Mouse (Mus musculus): ENCODE results near the gene Nop9.

Nop9 gene

DNA sequence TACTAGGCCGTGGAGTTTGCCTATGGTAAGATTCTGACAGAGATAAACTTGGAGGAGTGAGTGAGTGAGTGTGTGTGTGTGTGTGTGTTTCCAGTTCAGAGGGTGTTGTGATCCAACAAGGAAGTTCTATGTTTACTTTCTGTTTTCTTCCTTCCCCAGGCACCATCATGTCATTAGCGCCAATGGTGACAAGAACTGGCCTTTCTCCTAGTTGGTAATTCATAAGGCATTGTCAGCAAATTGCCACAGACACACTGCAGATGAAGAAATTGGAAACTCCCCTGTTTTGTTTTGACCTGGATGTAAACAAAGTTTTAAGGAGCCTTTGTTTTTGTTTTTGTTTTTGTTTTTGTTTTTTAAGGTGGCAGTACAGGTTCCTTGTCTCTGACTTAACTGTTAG is 48.0 kb downstream of the Nop9 start:
- in situ Hi-C loops (cut with MboI; ENCODE audit: low pct_unique_long_range_greater_than_20kb in 1 of 2, low sequenced_read_pairs in 2 of 2, unreplicated experiment in 1 of 2) = no loop called here

DNA sequence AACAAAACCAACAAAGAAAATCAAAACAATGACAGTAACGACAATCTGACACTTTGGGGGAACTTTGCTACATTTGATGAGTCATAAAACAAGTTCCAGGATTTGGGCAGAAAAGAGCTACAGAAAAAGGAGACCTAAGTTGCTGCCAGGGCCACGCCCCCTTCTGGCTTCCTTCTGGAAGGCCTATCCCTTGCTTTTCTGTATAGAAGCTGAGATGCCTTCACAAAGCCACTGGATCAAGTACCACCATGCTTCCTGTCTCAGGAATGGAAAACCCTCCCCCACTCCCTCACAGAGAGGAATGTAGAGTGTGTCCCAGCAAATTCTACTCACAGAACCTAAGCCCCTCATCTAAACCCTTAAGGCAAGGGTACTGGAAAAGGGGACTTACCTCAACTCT is 48.5 kb downstream of the Nop9 start:
- in situ Hi-C loops (cut with MboI; ENCODE audit: low pct_unique_long_range_greater_than_20kb in 1 of 2, low sequenced_read_pairs in 2 of 2, unreplicated experiment in 1 of 2) = no loop called here

DNA sequence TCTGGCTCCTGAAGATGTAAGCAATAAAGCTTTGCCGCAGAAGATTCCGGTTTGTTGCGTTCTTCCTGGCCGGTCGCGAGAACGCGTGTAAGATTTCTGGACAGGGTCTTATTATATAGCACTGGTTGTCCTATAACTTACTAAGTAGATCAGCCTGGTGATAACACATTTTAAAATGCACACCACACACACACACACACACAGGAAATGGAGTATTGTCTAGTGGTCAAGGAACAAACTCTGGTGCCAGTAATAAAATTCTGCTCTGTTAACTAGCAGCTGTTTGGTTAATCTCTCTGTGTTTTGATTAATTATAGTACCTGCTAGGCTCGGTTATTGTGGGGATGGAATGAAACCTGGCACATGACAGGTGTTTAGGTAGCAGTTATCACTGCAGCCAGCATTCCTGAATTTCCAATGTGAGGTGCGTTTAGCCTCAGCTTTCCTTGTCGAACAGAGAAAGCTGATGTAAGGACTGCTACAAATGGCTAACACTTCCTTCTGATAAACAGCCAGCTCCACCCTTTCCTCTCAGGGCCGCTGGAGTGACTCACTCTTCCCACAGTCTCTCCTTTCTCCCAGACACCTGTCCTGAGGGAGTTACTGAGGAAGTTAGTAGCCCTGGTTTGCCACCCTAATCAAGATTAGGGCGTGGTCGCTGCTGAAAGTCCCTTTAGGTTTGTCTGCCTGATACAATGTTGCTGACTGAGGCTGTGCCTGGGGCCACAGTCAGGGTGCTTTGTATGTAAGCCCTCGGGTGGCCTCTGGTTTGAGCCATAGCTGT is 50.1 kb downstream of the Nop9 start:
- in situ Hi-C loops (cut with MboI; ENCODE audit: low pct_unique_long_range_greater_than_20kb in 1 of 2, low sequenced_read_pairs in 2 of 2, unreplicated experiment in 1 of 2) = no loop called here

All from mouse embryonic stem cell (cell line).